Mouse (Mus musculus) layer of hippocampus, adult 8-10 months (tissue): ENCODE data around the gene Hormad1. TPM values are rescaled to one million over a fixed set of nuclear protein-coding genes. Genes with fewer than 3 reads are reported as not detected.

Experiments
- DNase-seq, 2 experiments: peaks; one replicate each; pipeline ENCODE4 v3.0.0; 2022; ENCODE audit warnings: low spot score in 2 of 2
- total RNA-seq, 4 experiments: library from RNA; stranded (reverse); gene quantifications; 2 replicates each; pipeline ENCODE4 v1.2.4; 2022

Gene Hormad1
- total RNA-seq, 4 experiments from 2014 or later = not detected

DNA sequence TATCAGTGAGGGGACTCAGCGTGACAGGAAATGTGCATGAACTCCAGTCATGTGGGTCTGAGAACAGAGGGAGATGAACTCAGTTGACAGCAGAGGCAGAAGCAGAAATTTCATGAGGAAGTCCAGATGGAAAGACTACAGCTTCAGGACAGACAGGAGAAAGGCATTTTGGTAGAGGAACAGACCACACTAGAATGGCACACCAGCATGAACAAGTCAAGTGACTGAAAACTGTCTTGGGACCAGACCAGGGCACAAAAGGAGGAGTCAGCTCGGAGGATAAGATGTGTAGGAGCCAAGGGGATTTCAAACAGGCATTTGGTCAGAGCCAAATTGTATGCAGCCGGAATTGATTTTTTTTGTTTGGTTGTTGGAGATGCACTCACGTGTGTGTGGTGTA is 76.2 kb downstream of the Hormad1 start:
- no peak for DNase-seq

DNA sequence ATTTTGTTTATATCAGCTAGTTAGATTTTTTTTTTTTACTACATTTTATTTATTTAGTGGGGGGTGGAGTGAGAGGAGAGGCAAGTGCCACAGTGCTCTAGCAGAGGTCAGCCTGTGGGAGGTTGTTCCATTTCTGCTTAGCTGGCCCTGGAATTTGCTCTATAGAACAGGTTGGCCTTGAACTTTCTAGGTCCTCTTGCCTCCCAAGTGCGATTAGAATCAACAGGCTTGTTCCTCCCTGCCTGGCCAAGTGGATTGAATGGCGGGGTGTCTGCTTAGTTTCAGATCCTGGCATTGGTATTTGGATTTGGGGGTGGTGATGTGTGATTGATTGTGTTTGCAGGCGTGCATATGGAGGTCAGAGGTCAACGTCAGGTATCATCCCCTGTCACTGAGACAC is 76.6 kb downstream of the Hormad1 start:
- DNase-seq = no peak

Other genes with a start within 250 kb of the Hormad1 start
- gene Cers2, start 244.9 kb upstream of the Hormad1 start, total RNA-seq = 10 to 100 TPM; 49.1 to 65.7 (median 61.2) TPM
- gene Setdb1, start 202.5 kb upstream of the Hormad1 start, total RNA-seq = 10 to 100 TPM; 33.8 to 45.9 (median 41.6) TPM
- not detected for gene 4930558C23Rik, start 156.8 kb upstream of the Hormad1 start, total RNA-seq
- 10 to 100 TPM; 35.5 to 53.5 (median 44.7) TPM for gene Arnt, start 125.3 kb upstream of the Hormad1 start, total RNA-seq
- gene Ctsk, start 60.4 kb upstream of the Hormad1 start, total RNA-seq = 1 to 10 TPM; 1.9 to 3.2 (median 2.8) TPM
- 100 to 1,000 TPM in 2 of 4 experiments, 10 to 100 TPM in 2; 61.9 to 591 (median 296) TPM for gene Ctss, start 32.9 kb upstream of the Hormad1 start, total RNA-seq
- 10 to 100 TPM; 20.3 to 27.0 (median 21.9) TPM for gene Golph3l, start 29.3 kb downstream of the Hormad1 start, total RNA-seq
- 100 to 1,000 TPM; 286 to 320 (median 297) TPM for gene Ensa, start 65.3 kb downstream of the Hormad1 start, total RNA-seq
- gene Mcl1, start 99.1 kb downstream of the Hormad1 start, total RNA-seq = 10 to 100 TPM; 55.1 to 73.6 (median 61.1) TPM
- gene Adamtsl4, start 128.2 kb downstream of the Hormad1 start, total RNA-seq = 10 to 100 TPM in 2 of 4 experiments, 1 to 10 TPM in 2; 5.2 to 17.9 (median 10.4) TPM
- 10 to 100 TPM in 3 of 4 experiments, 1 to 10 TPM in 1; 9.7 to 13.9 (median 11.8) TPM for gene Ecm1, start 179.9 kb downstream of the Hormad1 start, total RNA-seq
- gene Tars2, start 200.5 kb downstream of the Hormad1 start, total RNA-seq = 10 to 100 TPM; 36.5 to 52.9 (median 41.8) TPM